Mouse (Mus musculus) lung, postnatal 4 days (tissue): Measurements from ENCODE around the gene Iffo2.
A peak's percentile ranks its signal among the peaks of the same experiment; 100 is the strongest.

ENCODE experiments used
- DNase-seq, 2 experiments: peaks; one replicate each; pipeline ENCODE4 v3.0.0; 2021

Iffo2 gene

DNA sequence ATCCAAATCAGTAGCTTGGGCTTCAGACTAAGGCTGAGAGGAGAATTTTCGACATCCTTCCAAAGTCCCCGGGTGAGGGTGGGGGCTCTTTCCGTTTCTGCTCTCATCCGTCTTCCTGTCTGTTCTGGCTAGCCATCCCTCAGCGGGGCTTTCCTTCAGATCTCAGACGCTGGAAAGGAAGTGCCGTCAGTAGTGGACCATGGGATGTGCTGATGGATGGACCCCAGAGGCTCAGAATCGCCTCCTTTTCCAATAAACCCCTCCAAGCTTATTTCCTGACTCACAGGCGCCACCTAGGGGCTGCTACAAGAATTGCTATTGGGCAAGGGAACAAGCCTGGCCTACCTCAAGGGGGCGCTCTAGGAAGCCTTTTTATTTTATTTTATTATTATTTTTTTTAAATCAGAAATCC lies 81.2 kb downstream of the Iffo2 start:
- peak; percentile 90 for DNase-seq

DNA sequence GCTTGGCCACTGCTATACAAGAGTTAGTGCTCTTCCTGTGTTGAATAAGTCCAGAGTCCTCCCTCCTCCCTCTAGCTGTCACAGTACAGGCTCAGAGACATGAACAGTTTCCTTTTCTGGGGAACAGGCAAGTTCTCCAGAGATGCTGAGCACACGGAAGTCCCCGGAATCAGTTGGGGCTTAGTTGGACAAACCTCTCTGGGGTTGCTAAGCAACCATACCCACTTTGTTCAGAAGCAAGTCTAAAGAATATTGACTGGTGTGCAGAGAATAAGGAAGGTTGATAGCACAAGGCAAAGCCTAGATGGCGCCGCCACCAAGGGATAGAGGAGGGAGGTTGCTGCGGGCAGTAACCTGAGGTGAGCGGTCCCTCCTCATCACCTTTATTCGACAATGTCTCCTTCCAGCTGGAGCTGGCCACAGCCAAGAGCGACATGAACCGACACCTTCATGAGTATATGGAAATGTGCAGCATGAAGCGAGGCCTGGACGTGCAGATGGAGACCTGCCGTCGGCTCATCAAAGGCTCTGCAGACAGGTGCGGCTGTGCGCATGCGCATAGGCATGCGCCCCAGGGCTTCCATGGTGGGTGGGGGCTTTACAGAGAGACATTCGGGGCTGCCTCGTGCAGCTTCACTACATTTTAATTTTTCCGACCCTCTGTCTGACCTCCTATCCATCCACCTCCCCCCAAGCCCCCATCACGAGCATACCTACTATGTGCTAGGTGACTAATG lies 84.3 kb downstream of the Iffo2 start:
- DNase-seq, result no peak

GRCm38 (mm10) chr4:139616276-139617000 lies 86.1 kb downstream of the Iffo2 start:
- peak; percentile 69 to 72 for DNase-seq

DNA sequence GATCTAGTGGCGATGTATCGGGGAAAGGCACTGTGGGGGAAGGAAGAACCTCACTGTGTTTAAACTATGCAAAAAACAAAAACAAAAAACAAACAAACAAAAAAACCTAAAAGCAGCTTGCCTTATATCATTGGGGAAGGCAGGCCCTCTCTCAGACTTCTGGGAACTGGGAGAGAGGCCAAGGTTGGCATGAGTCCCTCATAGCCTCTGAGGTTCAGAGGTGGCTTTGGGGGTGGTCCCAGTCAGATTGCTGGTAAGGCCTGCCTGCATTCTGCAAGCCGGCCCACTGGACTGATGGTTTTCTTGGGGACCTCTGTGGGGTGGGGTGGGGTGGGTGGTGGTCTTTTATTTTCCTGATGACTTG lies 86.6 kb downstream of the Iffo2 start:
- no peak for DNase-seq

DNA sequence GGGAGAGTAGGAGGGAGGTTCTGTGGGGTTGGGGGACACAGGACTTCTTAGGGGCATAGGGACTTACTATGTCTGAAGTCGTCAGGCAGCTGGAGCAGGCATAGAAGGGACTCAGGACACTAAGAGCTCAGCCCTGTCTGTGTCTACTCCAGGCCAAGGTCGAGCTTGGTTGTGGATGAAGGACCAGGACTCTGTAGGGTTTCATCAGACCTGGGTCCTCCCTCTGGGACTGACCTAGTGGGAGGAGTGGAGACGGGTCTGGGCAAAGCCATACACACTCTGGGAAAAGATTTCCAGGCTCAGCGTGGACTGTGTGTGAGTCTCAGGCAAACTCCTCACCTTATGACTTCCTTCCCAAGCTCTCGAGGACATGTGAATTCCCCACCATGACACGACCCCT lies 89.4 kb downstream of the Iffo2 start:
- no peak for DNase-seq

DNA sequence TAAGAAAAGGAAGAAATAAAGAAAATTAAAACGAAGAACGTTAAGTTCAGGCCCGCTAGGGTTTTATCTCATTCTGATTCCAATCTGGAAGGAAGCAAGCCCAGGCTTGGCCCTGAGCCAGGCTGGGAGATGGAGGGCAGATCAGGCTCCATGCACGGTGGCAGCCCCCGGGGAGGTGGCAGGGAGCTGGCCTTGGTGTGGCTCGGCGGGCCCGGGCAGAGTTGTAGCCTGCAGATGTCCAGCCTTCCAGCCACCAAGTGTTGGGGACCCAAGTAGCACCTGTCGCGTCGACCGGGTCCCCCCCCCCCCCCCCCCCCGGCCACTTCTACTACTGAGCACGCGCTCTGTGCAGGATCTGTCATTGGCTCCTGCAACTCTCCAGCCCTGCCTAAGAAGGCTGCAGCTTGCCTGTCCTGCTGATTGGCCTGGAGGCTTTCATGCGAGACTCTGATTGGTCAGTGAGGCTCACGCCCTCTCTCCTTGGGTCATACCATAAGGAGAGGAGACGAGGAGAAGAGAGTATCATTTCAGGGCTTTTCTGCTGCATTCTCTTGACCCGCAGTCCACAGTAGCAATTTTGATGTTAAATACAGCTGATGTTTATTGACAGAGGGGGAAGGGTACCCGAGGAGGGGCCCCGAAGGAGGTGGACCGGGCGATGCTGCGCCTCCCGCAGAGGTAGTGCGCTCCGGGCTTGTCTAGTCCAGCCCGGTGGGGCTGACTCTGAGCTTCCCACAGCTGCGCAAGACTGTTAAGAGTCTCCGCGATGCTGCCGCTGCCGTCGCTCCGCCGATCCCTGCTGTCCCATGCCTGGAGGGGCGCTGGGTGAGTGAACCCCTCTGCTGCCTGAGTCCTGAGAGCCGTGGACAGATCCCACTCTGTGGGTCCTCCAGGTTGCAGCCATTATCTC lies 92.3 kb downstream of the Iffo2 start, which contains the start of gene Aldh4a1:
Gene Aldh4a1, plus strand, starts transcription at position 494 of the 910 bp plus-strand sequence.
- peak; percentile 89 to 94 for DNase-seq

- no peak for DNase-seq
Measured at GRCm38 (mm10) chr4:139623434-139624115, 93.2 kb downstream of the Iffo2 start.

GRCm38 (mm10) chr4:139624116-139624489 lies 93.8 kb downstream of the Iffo2 start:
- DNase-seq, result no peak

- DNase-seq, result peak; percentile 62 to 76
Measured at GRCm38 (mm10) chr4:139624706-139625105, 94.4 kb downstream of the Iffo2 start.

DNA sequence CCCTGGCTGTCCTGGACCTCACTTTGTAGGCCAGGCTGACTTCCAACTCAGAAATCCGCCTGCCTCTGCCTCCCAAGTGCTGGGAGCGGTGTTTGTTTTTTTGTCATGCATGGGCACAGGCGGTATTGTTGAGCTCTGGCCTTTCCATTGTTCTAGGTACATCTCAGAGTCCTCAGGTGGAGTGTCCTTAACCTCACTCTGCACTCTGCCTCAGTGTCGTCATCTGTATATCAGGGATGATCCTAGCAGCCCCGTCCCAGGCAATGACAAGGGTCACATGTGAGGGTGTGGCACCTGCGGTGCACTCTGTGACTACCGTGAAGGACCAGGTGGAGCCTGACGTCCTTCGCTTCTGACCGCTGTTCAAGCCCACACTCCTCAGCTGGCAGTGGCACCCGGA lies 97.0 kb downstream of the Iffo2 start:
- no peak for DNase-seq

DNA sequence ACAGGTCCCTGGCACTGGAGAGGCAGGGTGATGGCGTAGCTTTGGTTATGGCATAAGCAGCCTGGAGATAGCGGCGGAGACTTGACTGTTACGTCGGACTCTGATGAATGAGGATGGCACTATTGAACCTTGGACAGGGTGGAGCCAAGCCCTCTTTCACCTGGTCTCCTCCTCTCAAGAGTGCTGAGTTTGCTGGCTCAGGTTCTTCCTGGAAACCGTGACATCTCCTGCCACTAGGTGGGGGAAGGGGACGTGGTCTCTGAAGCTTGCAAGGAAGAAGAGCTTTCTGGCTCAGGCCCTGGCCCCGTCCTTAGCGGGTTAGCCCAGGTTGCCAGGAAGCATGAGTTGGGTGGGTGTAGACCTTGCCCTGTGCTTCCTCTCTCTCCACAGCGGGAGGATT lies 99.8 kb downstream of the Iffo2 start:
- DNase-seq, result no peak

DNA sequence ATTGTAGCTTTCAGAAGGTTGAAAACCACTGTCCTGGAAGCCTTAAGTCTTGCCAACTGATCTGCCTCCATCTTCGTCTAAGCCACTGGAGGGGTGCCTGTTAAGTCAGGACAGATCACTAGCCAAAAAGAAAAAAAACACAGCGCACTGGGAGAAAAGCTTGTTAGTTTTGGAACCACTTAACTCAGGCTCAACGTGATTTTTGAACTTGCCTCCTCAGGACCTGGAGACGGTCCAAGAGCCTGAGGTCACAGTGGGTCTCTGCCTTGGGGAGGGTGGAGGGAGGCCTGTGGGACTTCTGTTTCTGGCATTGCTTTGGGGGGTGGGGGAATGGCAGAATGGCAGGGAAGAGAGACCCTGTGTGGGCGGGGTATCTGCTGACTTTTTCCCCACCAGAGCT lies 100.8 kb downstream of the Iffo2 start:
- DNase-seq, result peak in 1 of 2 experiments; percentile 53

DNA sequence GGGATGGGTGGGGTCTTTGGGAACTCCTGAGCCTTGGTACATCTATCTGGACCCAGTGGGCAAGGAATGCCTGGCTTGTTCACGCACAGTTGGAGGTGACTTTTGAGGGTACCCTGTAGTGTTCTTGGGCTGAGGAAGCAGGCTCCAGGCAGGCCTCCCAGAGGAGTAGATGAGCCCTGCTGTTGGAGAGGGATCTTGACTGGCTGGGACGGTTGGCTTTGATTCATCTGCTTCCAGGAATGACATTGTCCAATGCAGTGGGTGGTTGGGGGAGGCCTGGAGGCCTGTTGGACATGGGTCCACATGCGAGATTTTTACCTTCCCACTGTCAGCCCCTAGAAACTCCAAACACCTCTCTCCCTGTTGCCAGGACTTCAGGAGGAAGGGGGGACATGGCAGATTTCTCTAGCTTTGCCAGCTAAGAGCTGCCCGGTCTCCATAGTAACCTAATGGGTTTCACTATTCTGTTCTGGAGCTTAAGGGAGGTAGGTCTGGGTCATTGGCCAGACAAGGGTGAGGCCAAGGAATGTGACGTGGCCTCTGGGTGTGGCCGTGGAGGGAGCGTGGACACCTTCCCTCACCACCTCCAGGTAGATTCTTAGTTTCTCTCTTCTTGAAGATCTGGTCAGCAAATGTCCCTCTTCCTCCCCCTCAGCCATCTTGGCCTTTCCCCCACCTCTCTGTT lies 101.4 kb downstream of the Iffo2 start:
- DNase-seq, result no peak

DNA sequence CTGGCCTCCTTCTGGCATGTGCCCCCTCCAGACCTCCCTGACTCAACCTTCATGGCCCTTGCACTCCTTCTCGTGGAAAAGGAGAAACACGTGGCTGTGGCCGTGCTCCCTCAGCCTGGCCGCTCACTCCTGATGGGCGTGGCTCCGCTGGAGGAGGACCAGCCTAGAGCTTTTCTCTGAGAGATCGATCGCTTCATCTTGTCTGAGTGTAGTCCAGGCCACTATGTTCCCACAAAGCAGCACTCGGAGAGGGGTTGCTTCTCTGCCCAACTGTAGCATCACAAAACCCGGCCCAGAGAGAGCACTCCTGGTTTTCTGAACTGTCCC lies 101.9 kb downstream of the Iffo2 start:
- no peak for DNase-seq

DNA sequence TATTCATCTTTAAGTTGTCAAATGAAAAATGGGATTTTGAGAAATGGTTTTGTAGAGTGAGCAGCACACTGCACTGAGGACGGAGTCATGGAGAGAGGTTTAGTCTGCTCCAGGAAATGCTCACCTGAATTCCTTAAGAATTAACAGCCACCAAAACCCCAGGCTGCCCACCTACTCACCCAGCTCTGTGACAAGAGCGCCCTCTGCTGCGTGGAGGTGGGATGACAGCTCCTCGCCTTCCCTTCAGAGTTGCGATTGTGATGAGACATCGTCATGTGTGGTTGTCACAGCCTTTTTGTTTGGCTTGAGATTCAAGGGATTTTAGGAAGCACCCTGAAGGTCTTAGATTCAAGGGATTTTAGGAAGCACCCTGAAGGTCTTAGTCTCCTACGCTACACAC lies 106.0 kb downstream of the Iffo2 start:
- peak; percentile 57 to 77 for DNase-seq

- DNase-seq, result no peak
Measured at GRCm38 (mm10) chr4:139637847-139638246, 107.5 kb downstream of the Iffo2 start.

DNA sequence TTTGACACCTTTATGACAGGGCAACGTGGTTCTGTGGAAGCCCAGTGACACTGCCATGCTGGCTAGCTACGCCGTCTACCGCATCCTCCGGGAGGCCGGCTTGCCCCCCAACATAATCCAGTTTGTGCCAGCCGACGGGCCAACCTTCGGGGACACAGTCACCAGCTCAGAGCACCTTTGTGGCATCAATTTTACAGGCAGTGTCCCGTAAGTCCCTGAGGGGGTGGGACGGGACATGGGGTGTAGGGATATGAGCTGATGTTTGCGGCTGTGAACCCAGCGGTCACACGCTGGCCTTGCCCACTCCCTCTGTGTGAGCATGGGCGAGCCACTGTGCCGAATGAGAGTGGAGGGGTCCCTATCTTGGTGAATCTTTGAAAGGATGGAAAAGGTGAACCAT lies 108.0 kb downstream of the Iffo2 start:
- DNase-seq, result no peak

DNA sequence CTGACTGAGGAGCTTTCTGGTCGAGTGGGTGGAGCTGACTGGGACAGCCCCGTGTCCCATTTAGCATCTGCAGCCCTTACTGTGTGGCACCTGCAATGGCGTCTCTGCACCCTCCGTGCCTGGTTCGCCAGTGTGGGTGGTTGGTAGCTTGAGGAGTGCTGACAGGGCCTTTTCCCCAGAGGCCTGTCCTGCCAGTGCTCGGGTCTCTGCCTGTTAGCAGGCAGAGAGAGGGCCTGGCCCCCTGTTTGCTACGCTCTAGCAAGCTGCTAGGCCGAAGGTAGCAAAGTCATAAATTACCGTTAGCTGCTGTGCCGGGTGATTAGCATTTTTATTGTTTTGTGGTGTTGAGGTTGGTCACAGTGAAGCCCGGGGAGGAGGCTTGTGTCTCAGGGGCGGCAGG lies 109.5 kb downstream of the Iffo2 start:
- DNase-seq, result no peak

GRCm38 (mm10) chr4:139640333-139640732 lies 110.0 kb downstream of the Iffo2 start:
- no peak for DNase-seq

DNA sequence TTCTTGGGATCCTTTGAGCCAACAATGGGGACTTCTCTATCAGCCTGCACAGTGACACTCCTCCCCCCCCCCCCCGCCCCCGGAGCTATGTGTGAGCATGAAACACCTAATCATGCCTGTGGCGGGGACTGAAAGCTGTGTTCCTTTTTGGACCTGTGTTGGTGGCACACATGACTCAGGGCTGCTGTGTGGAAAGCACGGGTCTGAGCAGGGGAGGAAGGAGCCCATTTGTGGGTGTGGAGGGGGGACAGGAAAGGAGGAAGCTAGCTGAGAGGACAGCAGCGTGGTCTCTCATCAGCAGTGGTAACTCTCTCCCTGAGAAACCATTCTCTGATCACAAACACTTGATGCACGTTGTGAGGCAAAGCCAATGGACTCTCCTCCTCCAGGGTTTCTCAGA lies 110.4 kb downstream of the Iffo2 start:
- no peak for DNase-seq

- DNase-seq, result peak in 1 of 2 experiments; percentile 42
Measured at GRCm38 (mm10) chr4:139641829-139642425, 111.6 kb downstream of the Iffo2 start.

DNA sequence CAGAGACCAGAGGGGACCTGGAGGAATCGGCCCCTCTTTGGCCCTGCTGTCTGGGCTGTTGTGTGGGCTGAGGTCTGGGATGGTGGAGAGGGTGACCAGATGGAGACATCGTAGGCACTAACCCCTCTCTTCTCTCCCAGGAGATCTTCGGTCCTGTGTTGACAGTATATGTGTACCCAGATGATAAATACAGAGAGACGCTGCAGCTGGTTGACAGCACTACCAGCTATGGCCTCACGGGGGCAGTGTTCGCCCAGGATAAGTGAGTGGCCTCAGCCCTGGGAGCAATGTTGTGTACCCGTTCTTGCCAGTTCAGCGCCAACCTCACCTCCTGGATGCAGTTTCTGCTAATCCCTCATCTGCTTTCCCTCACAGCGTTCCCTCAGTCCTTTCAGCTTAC lies 113.6 kb downstream of the Iffo2 start:
- peak; percentile 72 to 81 for DNase-seq
